Mouse (Mus musculus): ENCODE results near the gene Itpk1.

GRCm38 (mm10) chr12:102621205-102621604, 83.5 kb downstream of the Itpk1 start:
- TF ChIP-seq CTCF (IDR thresholded peaks at IDR 0.05; ENCODE audit: borderline replicate concordance, control insufficient read depth, extremely low read depth, insufficient read depth, low read length, poor library complexity) (no peak), POLR2A (IDR thresholded peaks at IDR 0.05; ENCODE audit: control insufficient read depth, extremely low read depth, insufficient read depth, low read length, poor library complexity) (no peak)
